Mouse (Mus musculus) CD4-positive helper T cell, adult 2 months (primary cell): ENCODE results near the gene Dok3.

ENCODE experiments used
- DNase-seq: peaks from one replicate; pipeline ENCODE4 v3.0.0-alpha.2; 2012; ENCODE audit warnings: low read depth, missing footprints, low spot score

The Dok3 gene

DNA sequence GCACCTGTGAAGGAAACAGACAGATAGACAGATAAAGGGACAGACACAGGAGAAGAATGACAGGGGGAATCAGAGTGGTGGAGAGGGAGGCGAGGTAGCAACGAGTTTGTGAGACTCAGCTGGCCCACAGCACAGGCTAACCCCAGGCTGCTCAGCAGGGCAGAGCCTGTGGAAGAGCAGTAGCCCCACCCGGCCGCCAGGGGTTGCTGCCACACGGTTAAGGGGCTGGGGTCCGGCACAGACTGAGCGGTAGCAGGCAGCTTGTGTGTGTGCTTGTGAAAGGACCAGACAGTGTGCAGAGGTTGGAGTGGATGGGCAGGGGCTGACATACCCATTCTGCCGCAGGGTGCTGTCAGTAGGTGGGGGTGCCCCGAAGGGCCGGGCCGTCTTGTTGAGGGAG lies 21.2 kb downstream of the Dok3 start:
- DNase-seq = no peak

DNA sequence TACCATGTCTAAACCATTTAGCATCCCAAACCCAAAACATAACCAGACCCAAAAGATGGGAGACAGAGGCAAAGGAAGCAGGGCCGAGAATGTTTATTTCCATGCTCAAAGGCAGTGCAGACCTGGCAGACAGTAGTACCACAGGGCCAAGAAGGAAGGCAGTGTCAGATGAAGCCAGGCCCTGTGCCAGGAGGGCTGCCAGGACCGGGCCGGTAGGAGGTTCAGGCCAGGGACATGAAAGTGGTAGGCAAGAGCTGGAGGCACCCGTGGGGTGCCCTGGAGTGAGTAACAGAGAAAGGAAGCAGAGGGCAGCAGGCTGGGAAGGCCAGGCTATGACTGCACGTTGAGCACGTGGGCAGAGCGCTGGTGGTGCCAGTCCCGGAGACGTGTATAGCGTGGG lies 22.4 kb downstream of the Dok3 start:
- DNase-seq = no peak

DNA sequence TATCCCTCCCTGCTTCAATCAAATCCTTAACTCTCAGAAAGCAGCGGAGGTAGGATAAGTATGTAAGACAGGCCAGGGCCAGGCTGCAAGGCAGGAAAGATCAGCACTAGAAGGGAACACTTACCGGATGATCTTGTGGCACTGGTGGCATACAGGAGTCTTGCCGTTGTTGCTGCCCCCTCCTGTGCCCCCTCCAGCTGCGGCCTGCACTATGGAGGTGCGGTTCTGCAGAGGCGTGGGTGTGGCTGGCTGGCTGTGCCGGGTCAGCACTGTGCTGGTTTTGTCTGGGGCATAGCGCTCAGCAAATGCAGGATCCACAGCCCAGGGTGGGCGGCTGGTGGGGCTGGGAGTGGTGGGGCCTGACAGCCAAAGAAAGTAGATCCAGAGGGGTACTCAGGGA lies 23.3 kb downstream of the Dok3 start:
- no peak for DNase-seq

DNA sequence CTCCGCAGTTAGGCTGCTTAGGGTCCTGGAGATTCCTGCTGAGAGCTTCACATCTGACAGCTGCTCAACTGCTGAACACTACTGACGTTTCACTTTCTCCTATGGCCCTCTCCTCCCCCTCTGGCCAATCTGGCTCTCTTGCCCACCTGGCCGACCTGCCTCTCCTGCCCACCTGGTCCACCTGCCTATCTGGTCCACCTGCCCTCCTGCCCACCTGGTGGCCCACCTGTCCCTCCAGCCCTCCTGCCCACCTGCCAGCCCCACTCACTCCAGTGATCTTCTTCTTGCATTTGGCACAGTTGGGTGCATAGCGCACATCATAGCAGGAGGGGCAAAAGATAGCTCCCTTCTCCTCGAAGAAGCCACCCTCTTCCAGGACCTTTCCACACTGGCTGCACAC lies 24.7 kb downstream of the Dok3 start:
- DNase-seq = no peak

DNA sequence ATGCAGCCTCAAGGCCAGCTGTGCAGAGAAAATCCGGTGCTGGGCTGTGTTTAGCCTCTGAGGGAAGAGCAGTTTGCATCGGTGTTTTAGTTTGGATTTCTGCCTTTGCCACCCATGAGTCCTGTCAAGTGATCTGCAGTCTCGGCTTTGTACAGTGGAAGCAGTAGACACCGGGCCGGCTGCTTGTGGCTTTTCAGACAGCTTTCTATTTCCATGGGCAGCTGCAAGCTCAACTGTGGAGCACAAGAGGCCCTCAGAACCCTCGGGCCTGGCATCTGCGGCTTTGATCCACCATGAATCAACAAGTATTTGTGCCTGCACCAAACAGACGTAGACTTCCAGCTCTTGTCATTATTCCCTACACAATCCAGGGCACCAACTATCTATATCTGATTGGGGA lies 26.7 kb downstream of the Dok3 start:
- DNase-seq = no peak

DNA sequence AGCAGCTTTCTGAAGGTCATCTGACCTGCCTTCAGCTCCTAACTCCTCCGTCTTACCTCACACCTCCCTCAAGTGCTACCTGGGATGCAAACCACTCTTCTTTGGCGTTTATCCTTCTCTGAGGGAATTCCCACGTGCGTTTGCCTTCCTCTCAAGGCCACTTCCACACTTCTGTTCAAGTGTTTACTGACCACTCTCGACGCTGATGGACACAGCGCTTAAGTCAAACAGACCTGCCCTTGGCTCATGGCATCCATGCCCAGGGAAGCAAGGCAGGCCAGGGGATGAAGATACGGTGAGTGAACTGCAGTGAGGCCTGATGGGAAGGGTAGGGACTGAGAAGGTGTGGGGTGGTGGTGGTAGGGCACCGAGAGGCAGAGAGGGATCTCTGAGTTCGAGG lies 28.5 kb downstream of the Dok3 start:
- DNase-seq = no peak

DNA sequence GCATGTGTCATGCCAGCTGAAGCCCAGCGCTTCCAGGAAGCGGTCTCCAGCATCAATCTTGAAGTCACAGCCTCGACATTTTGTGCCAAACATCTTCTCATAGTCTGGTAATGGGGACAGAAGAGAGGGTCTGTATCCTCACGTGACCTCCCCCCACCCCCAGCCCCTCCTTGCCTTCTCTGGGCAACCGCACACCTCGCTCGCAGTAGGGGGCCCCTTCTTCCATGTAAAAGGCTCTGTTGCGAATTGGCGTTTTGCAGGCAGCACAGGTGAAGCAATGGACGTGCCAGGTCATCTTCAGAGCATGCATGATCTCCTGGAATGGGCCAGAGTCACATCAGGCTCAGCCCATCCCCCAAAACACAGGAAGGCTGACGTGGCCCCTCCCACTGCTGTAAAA lies 30.2 kb downstream of the Dok3 start:
- no peak for DNase-seq

DNA sequence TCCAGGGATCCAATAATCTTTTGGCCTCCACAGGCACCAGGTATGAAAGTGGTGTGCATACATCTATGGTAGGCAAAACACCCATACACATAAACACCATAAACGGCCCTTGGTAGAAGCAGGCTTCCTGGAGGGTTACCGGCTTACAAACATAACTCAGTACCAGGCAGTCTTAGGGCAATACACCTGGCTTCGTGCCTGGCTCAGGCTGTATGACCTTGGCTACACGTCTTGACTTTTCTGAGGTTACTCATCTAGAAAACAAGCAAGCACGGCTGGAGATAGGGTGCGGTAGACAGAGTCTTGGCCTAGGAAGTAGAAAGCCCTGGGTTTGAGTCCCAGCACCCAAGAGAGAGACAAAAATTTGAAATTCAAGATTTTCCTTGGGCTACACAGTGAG lies 32.4 kb downstream of the Dok3 start:
- no peak for DNase-seq

DNA sequence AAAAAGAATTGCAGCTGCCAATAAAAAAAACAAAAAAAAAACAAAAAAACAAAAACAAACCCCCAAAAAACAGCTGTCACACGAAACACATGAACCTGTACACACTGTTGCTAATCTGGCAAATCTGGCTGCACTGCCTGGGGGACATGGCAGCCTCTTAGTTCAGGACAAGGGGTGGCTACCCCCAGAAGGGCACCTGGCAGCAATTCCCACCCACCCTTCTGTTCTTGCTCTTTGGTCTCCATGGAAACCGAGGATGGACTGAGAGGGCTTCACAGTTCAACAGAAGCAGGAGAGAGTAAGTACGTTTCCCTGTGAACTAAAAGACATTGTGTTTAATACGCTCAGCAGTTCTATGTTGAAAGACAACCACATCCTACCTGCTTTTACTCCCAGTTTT lies 33.4 kb downstream of the Dok3 start:
- no peak for DNase-seq

DNA sequence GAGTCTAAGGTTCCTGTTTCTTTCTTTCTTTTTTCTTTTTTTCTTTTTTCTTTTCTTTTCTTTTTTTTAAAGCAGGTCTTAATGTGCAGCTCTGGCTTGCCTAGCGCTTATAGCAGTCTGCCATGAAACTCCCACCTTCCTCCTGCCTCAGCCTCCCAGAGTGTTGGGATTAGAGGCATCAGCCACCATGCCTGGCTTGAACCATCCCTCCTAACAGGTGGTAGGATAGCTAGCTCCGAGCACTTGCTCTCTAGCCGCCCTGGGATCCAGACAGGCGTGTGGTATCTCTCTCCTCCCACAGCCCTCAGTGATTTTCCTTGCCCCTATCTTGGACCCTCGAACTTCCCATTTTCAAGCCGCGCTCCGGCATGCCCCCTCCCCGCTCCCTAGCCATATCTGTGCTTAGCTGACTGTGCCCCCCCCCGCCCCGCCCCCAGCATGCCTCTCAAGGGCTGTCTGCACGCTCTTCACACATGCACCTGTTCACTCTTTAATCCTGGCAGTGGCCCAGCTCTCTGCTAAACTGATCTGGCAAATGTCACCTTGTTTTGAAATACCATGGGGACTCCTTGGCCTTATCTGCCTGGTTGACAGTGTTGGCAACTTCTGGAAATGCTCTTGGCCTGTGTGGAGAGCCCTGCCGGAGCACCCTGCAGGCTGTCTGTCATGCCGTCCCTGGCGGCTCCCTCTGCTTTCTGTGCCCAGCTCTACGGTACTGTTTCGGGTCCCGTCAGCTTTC lies 34.0 kb downstream of the Dok3 start:
- DNase-seq = no peak

DNA sequence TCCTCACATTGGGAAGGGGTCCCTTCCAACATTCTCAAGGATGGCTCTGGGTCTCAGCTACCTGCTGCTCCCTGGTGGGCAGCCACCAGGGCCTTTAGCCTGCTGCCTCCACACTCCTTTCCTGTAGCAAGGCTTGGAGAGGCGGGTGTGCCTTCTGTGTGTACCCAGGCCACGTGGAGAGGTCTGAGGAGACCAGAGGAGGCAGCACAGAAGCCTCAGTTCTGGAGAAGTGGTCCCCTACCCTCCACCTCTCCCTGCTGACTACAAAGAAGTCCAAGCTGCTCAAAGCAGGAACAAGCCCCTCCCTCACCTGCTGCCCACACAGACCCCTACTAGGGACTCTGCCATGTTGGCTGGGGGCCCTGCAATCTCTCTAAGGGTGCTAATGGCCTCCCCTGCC lies 34.8 kb downstream of the Dok3 start:
- DNase-seq = no peak

DNA sequence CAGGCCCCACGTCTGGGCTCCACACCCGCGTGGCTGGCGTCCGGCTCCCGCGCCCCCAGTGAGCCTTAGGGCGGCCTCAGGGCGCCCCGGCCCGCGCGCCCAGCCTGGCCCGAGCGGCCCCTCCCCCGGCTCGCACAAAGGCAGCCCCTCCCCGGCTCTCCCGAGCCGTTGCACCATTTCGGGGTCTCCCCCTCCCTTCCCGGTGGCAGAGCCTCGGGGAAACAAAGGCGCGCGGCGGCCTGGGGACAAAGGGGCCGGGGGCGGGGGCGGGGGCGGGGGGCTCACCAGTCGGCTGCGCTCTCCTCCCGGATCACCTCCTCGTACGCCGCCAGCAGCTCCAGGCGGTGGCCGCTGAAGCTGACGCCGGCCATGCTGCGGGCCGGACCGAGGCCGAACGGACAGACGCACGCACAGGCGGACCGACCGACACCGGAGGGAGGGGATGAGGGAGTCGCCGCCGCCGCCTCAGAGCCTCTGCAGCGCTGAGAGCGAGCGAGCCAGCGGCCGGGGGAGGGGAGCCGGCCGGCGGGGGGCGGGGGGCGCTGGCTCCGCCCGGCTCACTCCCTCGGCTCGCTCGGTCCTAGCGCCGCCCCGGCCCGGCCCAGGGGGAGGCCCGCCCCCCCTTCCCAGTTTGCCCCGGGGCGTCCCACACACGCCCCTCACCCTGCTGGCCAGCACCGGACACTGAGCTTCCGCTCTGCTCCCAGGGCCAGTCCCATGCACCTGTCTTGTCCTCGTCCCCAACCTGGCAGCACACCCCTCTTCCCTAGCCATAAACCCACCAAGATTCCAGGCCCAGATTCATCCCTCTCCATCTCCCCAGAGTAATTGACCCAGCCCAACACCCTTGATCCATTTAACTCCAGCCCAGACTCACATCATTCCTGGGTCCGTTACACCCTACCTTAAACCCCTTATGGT lies 41.3 kb downstream of the Dok3 start, which contains the start of gene Dbn1:
TSS of gene Dbn1 (minus strand) at position 534 of the 921 bp plus-strand sequence.
- no peak for DNase-seq

DNA sequence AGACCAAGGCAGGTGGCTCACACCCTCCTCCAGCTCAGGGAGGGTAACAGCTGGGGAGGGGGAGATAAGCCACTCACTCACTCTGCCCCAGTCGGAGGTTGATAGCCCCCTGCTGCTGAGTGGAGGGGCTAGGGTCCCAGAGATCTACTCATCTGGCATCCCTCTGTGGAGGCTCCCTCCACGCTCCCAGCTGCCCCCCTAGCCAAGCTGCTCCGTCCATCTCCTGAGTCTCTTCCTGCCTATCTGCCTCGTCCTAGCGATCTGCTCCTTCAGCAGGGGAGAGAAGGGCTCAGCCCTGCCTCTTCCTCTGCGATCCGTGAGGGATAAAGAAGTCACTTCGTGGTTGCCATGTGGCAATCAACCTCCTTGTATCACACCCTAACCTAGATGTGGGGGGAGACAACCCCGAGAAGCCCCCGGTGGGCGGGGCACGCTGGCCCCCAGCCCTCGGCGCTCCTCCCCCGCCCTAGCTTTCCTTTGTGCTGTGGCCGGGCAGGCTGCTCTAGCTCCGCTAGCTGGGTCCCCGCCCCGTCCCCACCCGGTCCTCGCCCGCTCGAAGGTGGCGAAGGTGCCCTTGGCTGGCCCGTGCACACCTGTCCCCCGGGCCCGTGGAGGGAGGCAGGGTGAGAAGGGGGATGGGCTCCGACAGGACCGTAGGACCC lies 42.0 kb downstream of the Dok3 start:
- DNase-seq = peak; percentile 34

DNA sequence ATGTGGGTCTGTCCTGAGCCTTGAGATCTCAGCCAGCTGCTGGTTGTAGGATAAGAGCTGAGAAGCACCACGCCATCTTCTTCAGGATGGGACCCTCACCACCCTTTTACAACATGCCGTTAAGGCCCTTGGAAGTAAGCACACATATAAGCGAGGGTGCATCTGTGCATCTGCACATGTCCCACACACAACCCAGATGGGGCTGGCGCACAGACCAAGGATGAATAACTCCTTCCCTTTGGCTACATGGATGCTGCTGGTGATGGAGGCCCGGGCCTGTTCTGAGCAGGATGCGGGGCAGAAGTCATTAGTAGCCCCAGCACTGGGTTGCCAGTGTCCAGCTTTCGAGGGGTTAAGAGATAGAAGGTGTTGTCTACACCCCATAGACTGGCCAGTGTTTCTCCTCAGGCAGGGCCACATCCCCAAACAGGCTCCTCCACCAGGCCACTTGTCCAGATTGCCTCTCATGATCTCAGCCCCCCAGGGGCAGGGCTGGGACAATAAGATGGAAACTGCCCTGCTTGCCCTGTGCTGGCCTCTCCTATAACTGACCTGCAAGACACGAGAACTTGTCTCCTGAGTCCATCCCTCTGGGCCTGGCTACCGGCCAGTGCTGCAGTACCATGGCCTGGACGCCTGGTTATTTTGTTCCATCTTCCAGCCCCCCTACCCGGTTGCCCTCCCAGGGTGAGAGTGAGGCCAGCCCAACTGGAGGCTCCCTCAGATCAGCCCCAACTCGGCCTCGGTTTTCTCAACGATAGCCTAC lies 42.9 kb downstream of the Dok3 start:
- no peak for DNase-seq

DNA sequence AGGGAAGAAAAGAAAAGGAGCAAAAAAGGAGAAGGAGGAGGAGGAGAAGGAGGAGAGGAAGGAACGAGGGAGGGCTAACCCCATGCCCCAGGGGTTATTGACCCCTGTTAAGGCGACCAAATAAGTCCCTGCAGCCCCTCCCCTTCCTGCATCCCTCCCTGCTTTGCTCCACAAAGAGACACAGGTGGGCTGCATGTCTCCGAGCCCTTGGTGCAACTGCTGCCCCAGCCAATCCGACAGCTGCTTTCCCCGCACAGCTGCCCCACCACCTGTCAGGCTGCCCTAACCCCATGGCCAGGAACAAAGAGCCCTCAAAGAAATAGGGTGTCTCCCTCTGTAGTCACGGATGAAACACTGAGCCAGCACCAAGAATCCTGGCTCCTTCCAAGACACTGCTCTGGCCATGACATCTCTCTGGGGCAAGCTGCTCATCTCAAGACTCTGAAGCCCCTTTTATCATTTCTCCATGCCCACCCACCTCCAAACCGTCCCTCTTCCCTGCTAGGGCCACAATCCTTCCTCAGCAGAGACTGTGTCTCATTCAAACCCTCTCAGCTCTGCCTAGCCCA lies 44.5 kb downstream of the Dok3 start:
- no peak for DNase-seq

DNA sequence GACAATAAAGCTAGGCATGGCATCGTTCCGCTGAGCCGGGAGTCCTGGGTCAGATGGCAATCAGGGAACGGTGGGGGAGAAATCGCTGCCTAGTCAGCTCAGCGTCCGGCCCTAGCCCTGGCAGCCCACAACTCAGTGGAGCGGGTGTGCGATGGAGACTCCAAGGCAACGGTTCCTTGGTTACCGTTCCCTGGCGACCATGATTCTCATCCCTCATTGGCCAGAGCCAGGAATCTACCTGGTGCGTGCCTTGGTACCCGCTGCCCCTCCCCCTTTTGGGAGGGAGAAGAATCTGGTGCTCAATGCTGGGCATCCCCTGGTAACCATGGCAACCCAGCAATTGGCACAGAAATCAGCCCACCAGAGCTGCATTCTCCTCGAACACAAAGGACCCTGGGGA lies 45.5 kb downstream of the Dok3 start:
- DNase-seq = no peak

DNA sequence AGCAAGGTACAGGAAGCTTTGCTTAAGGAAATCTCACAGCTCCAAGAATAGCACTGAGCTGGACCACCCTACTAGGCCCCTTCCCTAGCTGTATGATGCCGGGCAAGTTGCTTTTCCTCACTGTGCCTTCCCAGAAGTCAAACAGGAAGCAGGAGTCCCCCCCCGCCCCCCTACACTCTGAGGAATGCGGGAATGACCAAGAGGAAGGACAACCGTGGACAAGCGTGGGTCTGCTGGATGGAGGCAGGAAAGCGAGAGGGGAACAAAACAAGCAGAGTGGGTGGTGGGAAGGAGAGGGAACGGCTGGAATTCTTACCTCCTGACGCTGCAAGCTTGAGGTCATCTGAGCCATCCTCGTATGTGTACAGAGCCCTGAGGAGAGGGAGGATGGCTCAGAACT lies 46.0 kb downstream of the Dok3 start:
- DNase-seq = no peak

DNA sequence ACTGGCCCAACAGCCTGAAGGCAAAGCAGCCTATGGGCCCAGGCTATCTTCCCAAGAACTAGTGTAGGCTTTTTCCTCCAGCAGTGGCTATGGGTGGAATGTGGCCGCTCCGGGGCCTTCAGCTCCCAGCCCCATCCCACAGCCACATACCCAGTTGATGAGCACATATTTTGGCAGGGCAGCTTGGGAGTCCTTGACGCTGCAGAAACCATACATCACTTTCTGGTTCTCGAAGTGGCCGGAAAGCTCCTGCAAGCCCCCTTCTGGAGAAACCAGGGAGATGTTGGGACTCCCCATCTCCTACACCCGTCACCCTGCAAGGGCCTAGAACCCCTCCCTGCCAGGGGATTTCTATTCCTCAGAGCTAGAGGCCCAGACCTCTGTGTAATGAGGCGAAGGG lies 46.6 kb downstream of the Dok3 start:
- no peak for DNase-seq

DNA sequence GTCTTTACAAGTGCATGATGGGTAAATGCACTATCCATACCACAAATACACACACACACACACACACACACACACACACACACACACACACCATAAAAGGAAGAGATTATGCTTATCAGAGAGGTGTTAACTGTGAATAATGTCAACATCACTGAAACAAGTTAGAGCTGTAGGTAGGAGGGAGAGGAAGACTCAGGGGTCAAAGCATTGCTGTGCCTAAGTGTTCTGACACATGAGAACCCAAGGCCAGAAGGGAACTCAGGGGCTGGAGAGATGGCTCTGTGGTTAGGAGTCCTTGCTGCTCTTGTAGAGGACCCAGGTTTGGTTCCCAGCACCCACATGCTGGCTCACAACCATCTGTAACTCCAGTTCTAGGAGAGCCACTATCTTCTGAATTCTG lies 49.2 kb downstream of the Dok3 start:
- no peak for DNase-seq

DNA sequence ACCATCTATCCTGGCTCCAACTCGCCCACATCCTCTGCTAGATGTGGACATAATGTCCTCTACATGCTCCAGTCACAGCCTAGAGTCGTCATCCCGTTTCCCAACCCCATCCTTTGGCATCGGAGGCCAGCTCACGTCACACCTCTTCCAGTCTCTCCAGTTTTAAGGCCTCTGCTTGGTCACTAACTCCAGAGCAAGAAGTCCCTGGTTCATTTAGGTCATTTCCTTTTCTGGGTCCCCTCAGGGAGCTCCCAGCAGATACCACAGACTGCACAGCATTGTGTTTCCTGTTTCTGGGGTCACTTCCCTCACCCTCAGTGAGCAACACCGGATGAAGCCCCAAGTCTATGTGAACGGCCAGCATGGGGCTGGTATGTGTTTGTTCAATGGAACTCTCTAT lies 50.1 kb downstream of the Dok3 start:
- DNase-seq = peak; percentile 32

DNA sequence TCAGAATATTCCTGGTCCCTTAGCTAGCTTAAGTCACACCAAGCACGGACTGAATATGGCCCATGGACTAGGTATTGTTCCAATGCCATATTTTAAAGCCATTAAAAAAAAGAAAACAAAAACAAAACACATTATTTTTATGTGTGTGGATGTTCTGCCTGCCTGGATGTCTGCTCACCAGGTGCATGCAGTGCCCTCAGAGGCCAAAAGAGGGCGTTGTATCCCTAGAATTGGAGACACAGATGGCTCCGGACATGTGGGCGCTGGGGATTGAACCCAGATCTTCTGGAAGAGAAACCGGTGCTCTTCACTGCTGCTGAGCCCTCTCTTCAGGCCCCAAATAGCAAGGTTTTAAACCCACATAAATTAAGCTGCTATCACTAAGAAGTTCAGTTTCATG lies 51.1 kb downstream of the Dok3 start:
- no peak for DNase-seq
